Mouse (Mus musculus) ovary, postnatal 10 days (tissue): ENCODE results near the gene Vmn2r34.
"Not testable (repeated sequence)": the region's sequence is repeated elsewhere in the genome, so short reads cannot be mapped to it uniquely, and the experiment has no call there.

Experiments
- DNase-seq: peaks from one replicate; pipeline ENCODE4 v3.0.0; 2022; ENCODE audit warnings: low spot score

Vmn2r34 gene

DNA sequence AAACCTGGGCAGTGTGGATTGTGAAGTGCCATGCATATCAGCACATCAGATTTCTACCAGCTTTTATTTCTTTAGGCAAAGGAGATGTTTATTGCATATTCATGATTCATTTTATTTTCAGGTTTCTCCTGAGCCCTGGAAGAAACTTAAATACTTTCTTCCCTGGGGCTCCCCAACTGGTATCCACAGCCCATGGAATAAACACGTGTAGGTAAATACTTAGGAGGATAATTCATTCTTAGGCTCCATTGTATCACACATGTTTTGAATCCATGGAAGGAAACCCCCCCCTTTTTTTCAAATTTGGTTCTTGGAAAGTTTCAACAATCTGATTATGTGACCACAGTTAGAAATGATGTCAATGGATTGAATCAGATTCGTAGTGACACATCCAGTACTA is at the start of gene Vmn2r34:
Vmn2r34 (minus strand) TSS at position 101 of the 400 bp plus-strand sequence.
- DNase-seq: not testable (repeated sequence)

DNA sequence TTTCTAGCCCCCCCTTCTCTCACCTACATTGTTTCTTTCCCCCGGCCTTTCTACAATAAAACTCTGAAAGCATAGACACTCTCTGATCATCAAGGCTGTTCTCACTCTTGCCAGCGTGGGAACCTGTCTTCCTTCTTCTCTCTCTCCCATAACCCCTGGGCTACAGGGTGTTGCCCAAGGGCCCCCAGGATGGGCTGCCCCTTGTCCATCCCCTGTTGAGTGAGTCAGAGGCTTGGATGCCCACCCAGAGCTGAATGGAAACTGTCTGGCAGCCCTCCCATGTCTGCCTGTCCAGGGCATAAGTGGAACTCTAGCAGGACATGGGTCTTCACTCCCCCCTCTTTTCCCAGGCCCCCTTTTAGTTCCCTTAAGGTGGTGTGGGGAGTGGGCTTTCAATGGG is 15.3 kb downstream of the Vmn2r34 start:
- not testable (repeated sequence) for DNase-seq
